ENCODE assay signal across 9 mouse cellular contexts in genomic region chr5:72916851-72917250, GRCm38 (mm10). TPM values are rescaled to one million over a fixed set of nuclear protein-coding genes. Genes with fewer than 3 reads are reported as not detected.
A peak's percentile ranks its signal among the peaks of the same experiment; 100 is the strongest.
DNase-seq lines count a peak whose midpoint lies in the region; ATAC-seq and TF ChIP-seq lines count a peak whose summit lies in the region.
"Had no signal": no experiment of that assay in that cellular context is flagged by ENCODE, and none has a peak within 500 bp of the region (broad histone marks: within the 10 kb centered on the region; RNA-seq: fewer than 3 reads in every experiment).

No protein-coding gene starts in this region.

- no peaks in the 10 kb centered on the region for H3K27me3 ChIP-seq in neural tube, embryonic 11.5 days (ENCODE audit: control insufficient read depth, insufficient read depth, low read length)
- H3K27me3 ChIP-seq in forebrain, postnatal 0 days (ENCODE audit: insufficient read depth, low read length), result no peaks in the 10 kb centered on the region
- no peaks in the 10 kb centered on the region for H3K27me3 ChIP-seq in limb, embryonic 14.5 days (ENCODE audit: control insufficient read depth, insufficient read depth, low read length)
- H3K27me3 ChIP-seq in stomach, postnatal 0 days (ENCODE audit: control insufficient read depth, insufficient read depth, low read length), result no peaks in the 10 kb centered on the region

- TF ChIP-seq POLR2A in limb, embryonic 14.5 days (IDR thresholded peaks at IDR 0.05; ENCODE audit: borderline replicate concordance, extremely low read depth, insufficient read depth, insufficient read length), result no peak

- DNase-seq in neural tube, embryonic 11.5 days (ENCODE audit: low spot score), result no peak
- DNase-seq in neural tube, embryonic 10.5 days (ENCODE audit: extremely low spot score, low spot score), result no peak
- DNase-seq in forebrain, postnatal 0 days, result no peak
- no peak for DNase-seq in limb, embryonic 14.5 days (ENCODE audit: low spot score)
- DNase-seq in stomach, postnatal 0 days (ENCODE audit: low spot score), result no peak
- DNase-seq in cerebellum, adult 8-10 months, result no peak
- DNase-seq in cerebellum, postnatal 25 days, result no peak
- DNase-seq: retina, postnatal 1 day had no signal

- 76% methylated on average over 1 of the region's 1 CpGs for WGBS in neural tube, embryonic 11.5 days
- WGBS in forebrain, postnatal 0 days, result 83% methylated on average over 1 of the region's 1 CpGs
- 45% methylated on average over 1 of the region's 1 CpGs for WGBS in limb, embryonic 14.5 days
- 20% methylated on average over 1 of the region's 1 CpGs for WGBS in stomach, postnatal 0 days

- H3K36me3 ChIP-seq in neural tube, embryonic 11.5 days (ENCODE audit: control insufficient read depth, insufficient read depth, low read length), result no peaks in the 10 kb centered on the region
- no peaks in the 10 kb centered on the region for H3K36me3 ChIP-seq in forebrain, postnatal 0 days (ENCODE audit: insufficient read depth)
- H3K36me3 ChIP-seq in limb, embryonic 14.5 days (ENCODE audit: control insufficient read depth, insufficient read depth, low read length), result no peaks in the 10 kb centered on the region
- no peaks in the 10 kb centered on the region for H3K36me3 ChIP-seq in stomach, postnatal 0 days (ENCODE audit: control insufficient read depth, insufficient read depth, low read length)

- TF ChIP-seq CTCF in forebrain, postnatal 0 days (IDR thresholded peaks at IDR 0.05; ENCODE audit: low read depth), result no peak
- no peak for TF ChIP-seq CTCF in stomach, postnatal 0 days (IDR thresholded peaks at IDR 0.05; ENCODE audit: low read depth)

- TF ChIP-seq EP300 in stomach, postnatal 0 days (optimal IDR thresholded peaks at IDR 0.05), result no peak

- peak overlapping the region; percentile 69 for H3K4me2 ChIP-seq in neural tube, embryonic 11.5 days (ENCODE audit: low read depth)
- H3K4me2 ChIP-seq in forebrain, postnatal 0 days (ENCODE audit: low read depth), result peak overlapping the region; percentile 57
- H3K4me2 ChIP-seq in limb, embryonic 14.5 days (replicated peaks; ENCODE audit: low read depth, low read length, severe bottlenecking), result peak overlapping the region; percentile 56; the same call in 1 of the 2 replicates
- peak overlapping the region; percentile 85 for H3K4me2 ChIP-seq in stomach, postnatal 0 days (replicated peaks; ENCODE audit: low read depth)

- H3K4me3 ChIP-seq in neural tube, embryonic 11.5 days (ENCODE audit: low read depth, low read length), result 0 out of 2 replicates have a peak overlapping the region, but pooled peaks have one; percentile 95
- H3K4me3 ChIP-seq in forebrain, postnatal 0 days (ENCODE audit: low read depth, low read length), result peak overlapping the region; percentile 87; the same call in 1 of the 2 replicates
- peak overlapping the region; percentile 99 for H3K4me3 ChIP-seq in limb, embryonic 14.5 days (replicated peaks; ENCODE audit: low read length)
- no peak overlapping the region for H3K4me3 ChIP-seq in stomach, postnatal 0 days (ENCODE audit: low read depth, low read length)

- H3K4me1 ChIP-seq in neural tube, embryonic 11.5 days (ENCODE audit: control insufficient read depth, insufficient read depth, low read length), result peaks cover 10% of the 10 kb centered on the region
- H3K4me1 ChIP-seq in forebrain, postnatal 0 days (ENCODE audit: insufficient read depth), result peaks cover 15% of the 10 kb centered on the region
- peaks cover 23% of the 10 kb centered on the region for H3K4me1 ChIP-seq in limb, embryonic 14.5 days (ENCODE audit: control insufficient read depth, insufficient read depth, low read length)
- H3K4me1 ChIP-seq in stomach, postnatal 0 days (replicated peaks; ENCODE audit: control insufficient read depth, insufficient read depth), result peaks cover 9% of the 10 kb centered on the region; the same call in 1 of the 2 replicates

- no peak overlapping the region for H3K9ac ChIP-seq in neural tube, embryonic 11.5 days (ENCODE audit: low read length)
- H3K9ac ChIP-seq in forebrain, postnatal 0 days, result peak overlapping the region; percentile 97; the same call in 1 of the 2 replicates
- peak overlapping the region; percentile 99; the same call in 1 of the 2 replicates for H3K9ac ChIP-seq in limb, embryonic 14.5 days (ENCODE audit: low read depth, low read length, severe bottlenecking)
- H3K9ac ChIP-seq in stomach, postnatal 0 days (ENCODE audit: low read length), result no peak overlapping the region

- no peak for ATAC-seq in neural tube, embryonic 11.5 days (ENCODE audit: insufficient read depth, low FRiP score, low TSS enrichment)
- no peak for ATAC-seq in forebrain, postnatal 0 days
- ATAC-seq in limb, embryonic 14.5 days (ENCODE audit: low FRiP score, low read depth), result no peak
- ATAC-seq in stomach, postnatal 0 days (ENCODE audit: low FRiP score, low TSS enrichment), result no peak

- H3K9me3 ChIP-seq in neural tube, embryonic 11.5 days (ENCODE audit: control insufficient read depth, low read length), result no peaks in the 10 kb centered on the region
- no peaks in the 10 kb centered on the region for H3K9me3 ChIP-seq in forebrain, postnatal 0 days (ENCODE audit: low read length)
- no peaks in the 10 kb centered on the region for H3K9me3 ChIP-seq in limb, embryonic 14.5 days (ENCODE audit: control insufficient read depth, low read length)
- no peaks in the 10 kb centered on the region for H3K9me3 ChIP-seq in stomach, postnatal 0 days (ENCODE audit: control insufficient read depth, low read length)

- no peak overlapping the region for H3K27ac ChIP-seq in neural tube, embryonic 11.5 days (ENCODE audit: low read depth, low read length)
- no peak overlapping the region for H3K27ac ChIP-seq in forebrain, postnatal 0 days (ENCODE audit: low read depth, low read length)
- H3K27ac ChIP-seq in limb, embryonic 14.5 days (replicated peaks; ENCODE audit: low read depth, low read length), result no peak overlapping the region
- H3K27ac ChIP-seq in stomach, postnatal 0 days (replicated peaks), result peak overlapping the region; percentile 78

RNA-seq across cellular contexts. Expression of gene Slain2, which starts 2.7 kb away (rescaled TPM):
- polyA plus RNA-seq in neural tube, embryonic 11.5 days (2014; fragmentation: Nextera tagmentation; extraction: Ambion mirVana), result 30.5 and 30.6 TPM in 2 replicates
- 43.4 and 48.2 TPM in 2 replicates for total RNA-seq in forebrain, postnatal 0 days (2014; rRNA removed)
- 11.3 and 12.7 TPM in 2 replicates for polyA plus RNA-seq in forebrain, postnatal 0 days (2015; fragmentation: Nextera tagmentation; extraction: Ambion mirVana)
- 28.0 and 29.7 TPM in 2 replicates for polyA plus RNA-seq in limb, embryonic 14.5 days (2012; rRNA removed)
- 24.2 and 25.8 TPM in 2 replicates for polyA plus RNA-seq in limb, embryonic 14.5 days (2014; fragmentation: Nextera tagmentation; extraction: Ambion mirVana)
- 10.0 and 11.5 TPM in 2 replicates for polyA plus RNA-seq in stomach, postnatal 0 days (2015; fragmentation: Nextera tagmentation; extraction: Ambion mirVana)

RNA-seq across cellular contexts. Expression of gene Tec, which starts 48.6 kb away (rescaled TPM):
- 6.8 and 7.8 TPM in 2 replicates for polyA plus RNA-seq in neural tube, embryonic 11.5 days (2014; fragmentation: Nextera tagmentation; extraction: Ambion mirVana)
- 4.0 and 6.9 TPM in 2 replicates for total RNA-seq in forebrain, postnatal 0 days (2014; rRNA removed)
- 2.1 and 2.5 TPM in 2 replicates for polyA plus RNA-seq in forebrain, postnatal 0 days (2015; fragmentation: Nextera tagmentation; extraction: Ambion mirVana)
- polyA plus RNA-seq in limb, embryonic 14.5 days (2012; rRNA removed), result 4.0 and 5.9 TPM in 2 replicates
- polyA plus RNA-seq in limb, embryonic 14.5 days (2014; fragmentation: Nextera tagmentation; extraction: Ambion mirVana), result 7.9 and 8.7 TPM in 2 replicates
- polyA plus RNA-seq in stomach, postnatal 0 days (2015; fragmentation: Nextera tagmentation; extraction: Ambion mirVana), result 9.5 and 9.6 TPM in 2 replicates

RNA-seq across cellular contexts. Expression of gene Gm10135, which starts 57.7 kb away (rescaled TPM):
- not detected in 2 replicates for polyA plus RNA-seq in neural tube, embryonic 11.5 days (2014; fragmentation: Nextera tagmentation; extraction: Ambion mirVana)
- total RNA-seq in forebrain, postnatal 0 days (2014; rRNA removed), result not detected in 2 replicates
- not detected in 2 replicates for polyA plus RNA-seq in forebrain, postnatal 0 days (2015; fragmentation: Nextera tagmentation; extraction: Ambion mirVana)
- not detected in 2 replicates for polyA plus RNA-seq in limb, embryonic 14.5 days (2012; rRNA removed)
- polyA plus RNA-seq in limb, embryonic 14.5 days (2014; fragmentation: Nextera tagmentation; extraction: Ambion mirVana), result not detected in 2 replicates
- not detected in 2 replicates for polyA plus RNA-seq in stomach, postnatal 0 days (2015; fragmentation: Nextera tagmentation; extraction: Ambion mirVana)
- total RNA-seq: left cerebral cortex, adult 18-20 months had no signal

Comparison
In these comparisons a context has a peak if more than half of its experiments do, and no peak if none do; other contexts are left out.
1. H3K9ac ChIP-seq: peak in forebrain, postnatal 0 days (single experiment) and limb, embryonic 14.5 days (single experiment); none in neural tube, embryonic 11.5 days (single experiment) and stomach, postnatal 0 days (single experiment).
2. Peak in every context shown above with its lines, with median percentiles within 50 percentile points of each other: H3K4me2 ChIP-seq.